Mouse (Mus musculus) left cerebral cortex, postnatal 25 days (tissue): ENCODE results near the gene Slc22a5. TPM values are rescaled to one million over a fixed set of nuclear protein-coding genes. Genes with fewer than 3 reads are reported as not detected.
A peak's percentile ranks its signal among the peaks of the same experiment; 100 is the strongest.
"Not testable (repeated sequence)": the region's sequence is repeated elsewhere in the genome, so short reads cannot be mapped to it uniquely, and the experiment has no call there.

ENCODE experiments used
- DNase-seq, 2 experiments: peaks; one replicate each; pipeline ENCODE4 v3.0.0; 2022; ENCODE audit warnings: low spot score in 2 of 2, mixed read lengths in 1 of 2
- intact Hi-C: fragments of 180-260 bp; cut with DNase I; formaldehyde crosslinking; loops from one replicate; pipeline ENCODE4 v1.15.1; 2025
- total RNA-seq, 2 experiments: library from RNA; stranded (reverse); gene quantifications; 2 replicates each; pipeline ENCODE4 v1.2.3; 2021

The Slc22a5 gene
- total RNA-seq, 2 experiments from 2014 or later: 7.8 to 8.2 TPM

DNA sequence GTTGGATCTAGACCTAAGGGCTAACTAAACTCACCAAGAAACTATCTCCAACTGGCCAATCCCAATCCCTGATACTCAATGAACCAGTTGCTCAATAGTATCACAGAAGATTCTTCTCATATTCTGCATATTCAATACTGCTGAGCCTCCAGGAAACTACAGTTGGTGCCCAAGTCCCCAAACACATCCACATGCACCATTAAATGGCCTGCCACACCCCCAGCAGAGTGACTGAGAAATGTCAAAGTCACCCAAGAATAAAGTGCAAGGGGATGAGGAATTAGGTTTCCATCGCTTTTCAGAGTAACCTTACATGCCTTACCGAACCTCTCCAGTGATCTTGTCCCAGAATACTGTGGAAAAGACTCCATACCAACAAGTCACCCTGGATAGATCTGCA lies 1.2 kb downstream of the Slc22a5 start:
- intact Hi-C loops: no loop called here
- no peak for DNase-seq

GRCm38 (mm10) chr11:53889091-53889645 lies 2.3 kb downstream of the Slc22a5 start:
- intact Hi-C loops: no loop called here
- no peak for DNase-seq

DNA sequence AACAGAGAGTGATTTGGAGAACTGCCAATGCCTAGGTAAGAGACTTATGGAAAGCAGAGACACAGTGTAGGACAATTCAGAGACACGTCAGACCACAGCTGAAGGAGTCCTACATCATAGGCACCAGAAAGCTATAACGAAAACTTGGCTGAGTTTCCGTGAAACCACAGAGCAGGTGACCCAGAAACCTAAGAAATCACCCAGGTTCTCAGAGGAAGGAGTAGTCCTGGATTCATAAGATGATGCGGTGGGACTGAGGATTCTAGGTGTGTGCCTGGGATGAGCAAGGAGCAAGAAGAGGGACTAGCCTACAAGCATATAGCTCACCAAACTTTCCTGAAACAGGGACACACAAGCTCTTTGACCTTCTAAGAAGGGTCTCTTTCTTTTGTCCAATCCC lies 3.2 kb downstream of the Slc22a5 start:
- intact Hi-C loops: no loop called here
- no peak for DNase-seq

DNA sequence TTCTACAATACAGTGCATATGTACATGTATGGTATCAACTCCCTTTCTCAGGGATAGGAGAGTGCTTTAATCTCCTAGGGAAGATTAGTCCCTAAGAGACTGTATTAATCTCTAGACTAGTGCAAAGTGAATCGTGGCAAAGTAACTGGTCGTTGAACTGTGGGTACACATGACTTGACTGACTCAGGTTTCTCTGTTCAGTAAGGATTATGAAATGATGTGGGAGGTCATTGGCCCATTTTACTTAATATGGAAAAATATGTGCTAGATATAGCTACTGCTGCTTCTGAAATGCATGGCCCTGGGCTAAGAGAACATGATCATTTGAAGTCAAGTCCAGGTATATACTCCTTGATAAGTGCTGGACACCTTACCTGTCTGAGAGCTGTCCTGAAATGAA lies 8.2 kb downstream of the Slc22a5 start:
- no peak for DNase-seq
- intact Hi-C loops: no loop called here

- DNase-seq, intact Hi-C loops: not testable (repeated sequence)
These were observed 13.4 kb downstream of the Slc22a5 start for GRCm38 (mm10) chr11:53878096-53878495.

DNA sequence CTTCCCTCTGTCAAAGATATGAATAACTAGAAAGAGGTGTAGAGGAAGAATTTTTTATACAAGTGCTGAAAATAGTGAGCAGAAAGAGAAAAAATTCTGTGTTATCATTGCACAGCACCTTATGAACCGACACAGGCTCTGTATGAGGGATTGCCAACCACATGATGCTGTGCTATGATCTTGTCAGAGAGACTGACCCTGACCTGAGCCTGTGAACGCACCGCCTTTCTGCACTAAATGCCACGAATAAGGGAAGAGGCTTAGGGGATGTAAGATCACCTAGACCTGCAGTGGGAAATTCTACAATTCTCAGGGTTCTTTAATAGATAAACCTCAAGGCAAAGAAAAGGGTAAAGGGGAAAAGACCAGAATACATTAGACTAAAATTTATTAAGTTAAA lies 15.0 kb downstream of the Slc22a5 start:
- DNase-seq: no peak
- intact Hi-C loops: loop anchor here (1.0 kb wide), 1 partner anchor 83 kb away; no protein-coding TSS in a partner anchor

- intact Hi-C loops: no loop called here
- DNase-seq: no peak
These were observed 16.8 kb downstream of the Slc22a5 start for GRCm38 (mm10) chr11:53874706-53875105.

DNA sequence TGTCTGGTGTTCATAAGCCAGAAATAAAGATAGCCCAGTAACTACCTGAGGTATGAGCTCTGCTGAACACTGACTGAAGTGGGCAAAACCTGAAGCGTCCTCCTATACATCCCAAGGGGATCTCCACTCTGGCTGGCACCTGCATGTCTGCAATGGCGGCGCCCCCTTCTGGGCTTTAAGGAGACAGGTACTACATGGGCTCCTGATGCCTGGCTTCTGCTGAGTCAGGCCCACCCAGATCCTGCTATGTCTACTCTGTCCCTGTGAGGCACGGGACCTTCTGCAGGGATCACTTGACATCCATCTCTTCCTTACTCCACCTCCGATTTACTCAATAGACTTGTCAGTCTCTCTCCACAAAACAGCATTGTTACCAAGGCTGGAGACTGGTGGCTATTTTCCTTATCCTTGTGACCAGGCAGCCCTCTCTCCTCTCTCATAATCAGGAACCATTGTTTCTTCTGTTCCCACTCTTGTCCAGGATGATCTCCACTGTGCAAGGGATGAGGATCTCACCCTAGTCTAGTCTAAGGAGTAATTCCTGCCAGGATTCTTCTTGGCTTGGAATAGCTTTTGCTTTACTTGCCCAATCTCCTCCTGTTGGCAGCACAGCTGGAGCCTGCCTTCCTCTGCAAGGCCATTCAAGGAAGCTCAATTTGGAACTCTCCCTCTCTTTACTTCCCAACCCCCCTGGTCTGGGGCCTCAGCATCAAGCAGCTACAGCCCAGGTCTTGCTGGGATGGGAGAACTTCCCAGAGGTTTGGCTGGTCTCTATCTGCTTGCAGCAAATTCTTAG lies 17.4 kb downstream of the Slc22a5 start:
- intact Hi-C loops: not testable (repeated sequence)

DNA sequence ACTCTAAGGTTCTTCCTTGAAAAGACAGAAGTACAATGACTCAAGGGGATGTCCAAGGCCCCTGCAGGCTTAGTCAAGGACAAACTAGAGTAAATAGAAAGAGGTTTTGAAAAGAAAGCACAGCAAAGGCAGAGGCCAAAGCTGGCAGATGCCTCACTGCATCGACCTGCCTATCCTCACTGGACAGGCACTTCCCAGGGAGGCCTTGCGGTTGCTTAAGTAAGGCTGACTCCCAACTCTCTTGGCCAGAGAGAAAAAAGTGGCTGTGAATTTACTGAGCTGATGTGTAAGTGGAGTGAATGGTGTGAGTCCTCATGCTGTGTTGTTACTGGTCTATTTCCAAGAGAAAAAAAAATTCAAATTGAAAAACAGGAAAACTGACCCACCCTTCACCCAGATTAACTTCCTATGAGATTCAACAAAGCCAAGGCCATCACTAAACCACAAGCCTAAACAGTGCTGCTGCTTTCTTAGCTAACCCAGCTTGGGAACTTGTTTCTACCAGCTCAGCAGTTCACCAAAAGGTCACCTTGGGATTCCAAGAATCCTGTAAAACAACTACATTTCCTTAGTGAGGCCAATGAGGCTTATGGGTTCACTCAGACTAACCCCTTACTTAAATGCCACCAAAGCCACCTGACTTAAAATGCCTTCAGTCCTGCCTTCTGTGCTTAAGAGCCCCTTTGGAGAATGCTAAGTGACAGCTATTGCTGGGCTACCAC lies 19.5 kb downstream of the Slc22a5 start:
- no peak for DNase-seq
- intact Hi-C loops: no loop called here

More for the DNA sequence above, 17.4 kb downstream of the Slc22a5 start:
- DNase-seq: not testable (repeated sequence)

- intact Hi-C loops: no loop called here
These were observed 22.3 kb downstream of the Slc22a5 start for GRCm38 (mm10) chr11:53869172-53869571.

GRCm38 (mm10) chr11:53868323-53868722 lies 23.1 kb downstream of the Slc22a5 start:
- intact Hi-C loops, DNase-seq: not testable (repeated sequence)

More at GRCm38 (mm10) chr11:53869172-53869571, 22.3 kb downstream of the Slc22a5 start:
- no peak for DNase-seq

- intact Hi-C loops: not testable (repeated sequence)
These were observed 26.6 kb downstream of the Slc22a5 start for GRCm38 (mm10) chr11:53864724-53865310.

GRCm38 (mm10) chr11:53860944-53861343 lies 30.5 kb downstream of the Slc22a5 start:
- intact Hi-C loops: loop anchor here (2.0 kb wide), 1 partner anchor 76 kb away; no protein-coding TSS in a partner anchor
- DNase-seq: peak in 1 of 2 experiments; percentile 49

More at GRCm38 (mm10) chr11:53864724-53865310, 26.6 kb downstream of the Slc22a5 start:
- DNase-seq: not testable (repeated sequence)

GRCm38 (mm10) chr11:53858761-53859580 lies 32.5 kb downstream of the Slc22a5 start, which contains the start of gene Gm12216:
TSS of gene Gm12216 (minus strand) at chr11:53859256.
- intact Hi-C loops: loop anchor here (10.0 kb wide), 1 partner anchor 394 kb away; no protein-coding TSS in a partner anchor
- peak in 1 of 2 experiments; percentile 24 for DNase-seq

DNA sequence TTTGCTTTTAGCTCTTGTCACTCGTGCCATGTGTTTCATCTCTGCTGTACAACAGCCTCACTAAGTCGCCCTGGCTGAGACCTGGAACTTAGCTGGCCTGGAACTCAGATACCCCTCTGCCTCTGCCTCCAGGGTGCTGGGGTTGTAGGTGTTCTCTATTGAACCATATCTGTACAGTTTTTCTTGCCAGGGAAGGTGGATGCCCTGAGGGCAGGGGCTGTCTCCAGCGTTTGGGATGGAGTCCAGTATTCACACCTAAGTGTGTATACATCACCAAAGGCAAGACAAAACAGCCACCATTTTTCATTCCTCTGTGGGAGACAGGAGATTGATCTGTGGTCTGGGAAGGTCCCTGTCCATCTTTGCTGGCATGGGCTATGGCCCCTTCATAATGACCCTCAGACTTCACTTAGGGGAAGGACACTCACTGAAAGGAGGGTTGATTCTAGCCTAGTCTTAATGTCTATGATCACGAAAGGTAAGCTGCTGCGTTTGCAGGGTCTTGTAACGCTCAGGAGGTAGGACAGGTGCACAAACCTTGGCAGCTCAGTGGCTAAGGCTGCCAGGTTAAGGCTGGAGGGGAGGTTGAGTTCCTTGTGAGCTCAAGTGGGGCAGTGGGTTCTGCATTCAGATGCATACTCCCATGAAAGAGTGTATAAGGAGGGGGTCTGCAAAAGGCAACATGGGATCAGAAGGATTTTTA lies 33.3 kb downstream of the Slc22a5 start:
- no peak for DNase-seq
- intact Hi-C loops: loop anchor here (10.0 kb wide), 1 partner anchor 393 kb away; no protein-coding TSS in a partner anchor

GRCm38 (mm10) chr11:53853665-53854064 lies 37.8 kb downstream of the Slc22a5 start:
- intact Hi-C loops: loop anchor here (10.0 kb wide), 1 partner anchor 389 kb away; no protein-coding TSS in a partner anchor
- no peak for DNase-seq

DNA sequence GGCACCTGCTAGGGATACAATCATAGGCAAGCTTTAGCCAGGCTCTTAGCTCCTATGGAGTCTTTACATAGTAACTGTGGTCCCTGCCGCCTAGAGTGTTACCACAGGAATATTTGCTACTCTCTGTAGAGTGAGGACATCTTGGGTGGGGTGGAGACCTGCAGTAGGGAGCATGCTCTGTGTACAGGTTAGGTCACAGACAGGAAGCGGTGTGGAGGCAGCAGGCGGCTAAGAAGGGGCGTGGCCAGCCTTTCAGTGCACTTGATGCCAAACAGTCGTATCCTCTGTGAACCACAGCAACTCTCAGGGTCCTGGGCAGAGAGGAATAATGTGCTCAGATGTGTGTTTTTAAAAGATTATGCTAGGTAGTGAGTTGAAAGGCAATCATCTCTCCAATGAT lies 39.7 kb downstream of the Slc22a5 start:
- intact Hi-C loops: loop anchor here (2.0 to 10.0 kb wide), 2 partner anchors 115 to 387 kb away; no protein-coding TSS in a partner anchor
- no peak for DNase-seq
